Mouse (Mus musculus) gastrocnemius, adult 8-10 months (tissue): Measurements from ENCODE around the gene Stat3. TPM values are rescaled to one million over a fixed set of nuclear protein-coding genes. Genes with fewer than 3 reads are reported as not detected.
A peak's percentile ranks its signal among the peaks of the same experiment; 100 is the strongest.

Source experiments
- DNase-seq, 2 experiments: peaks; one replicate each; pipeline ENCODE4 v3.0.0; 2022; ENCODE audit warnings: low spot score in 2 of 2
- total RNA-seq, 4 experiments: library from RNA; stranded (reverse); gene quantifications; 2 replicates each; pipeline ENCODE4 v1.2.4; 2022

The Stat3 gene
- total RNA-seq: 10 to 100 TPM; 32.9 to 41.1 (median 37.5) TPM

GRCm38 (mm10) chr11:100939512-100940151, at the start of gene Stat3:
Gene Stat3 (minus strand): TSS chr11:100939540.
- DNase-seq: peak; percentile 99 to 100

- DNase-seq: no peak
These were observed 49.3 kb upstream of the Stat3 start for GRCm38 (mm10) chr11:100988674-100989073.

GRCm38 (mm10) chr11:100985607-100986006, 46.3 kb upstream of the Stat3 start:
- no peak for DNase-seq

GRCm38 (mm10) chr11:100983778-100984131, 44.4 kb upstream of the Stat3 start:
- no peak for DNase-seq

GRCm38 (mm10) chr11:100983125-100983777, 43.9 kb upstream of the Stat3 start:
- DNase-seq: peak; percentile 61 to 66

- DNase-seq: no peak
These were observed 42.7 kb upstream of the Stat3 start for GRCm38 (mm10) chr11:100982087-100982486.

- no peak for DNase-seq
These were observed 41.9 kb upstream of the Stat3 start for GRCm38 (mm10) chr11:100981236-100981635.

GRCm38 (mm10) chr11:100980438-100980837, 41.1 kb upstream of the Stat3 start:
- DNase-seq: no peak

GRCm38 (mm10) chr11:100979887-100980286, 40.5 kb upstream of the Stat3 start:
- no peak for DNase-seq

- no peak for DNase-seq
These were observed 35.9 kb upstream of the Stat3 start for GRCm38 (mm10) chr11:100975241-100975640.

- no peak for DNase-seq
These were observed 35.1 kb upstream of the Stat3 start for GRCm38 (mm10) chr11:100974381-100974970.

- no peak for DNase-seq
These were observed 33.9 kb upstream of the Stat3 start for GRCm38 (mm10) chr11:100973245-100973644.

GRCm38 (mm10) chr11:100971455-100971854, 32.1 kb upstream of the Stat3 start:
- no peak for DNase-seq

- peak; percentile 96 to 97 for DNase-seq
These were observed 31.2 kb upstream of the Stat3 start, which contains the start of gene Cavin1 for GRCm38 (mm10) chr11:100970557-100970937. Gene Cavin1 (minus strand): TSS chr11:100970887.

GRCm38 (mm10) chr11:100969744-100970556, 30.6 kb upstream of the Stat3 start:
- DNase-seq: peak; percentile 54 to 68

GRCm38 (mm10) chr11:100969189-100969743, 29.9 kb upstream of the Stat3 start:
- DNase-seq: peak in 1 of 2 experiments; percentile 42

GRCm38 (mm10) chr11:100968501-100968900, 29.2 kb upstream of the Stat3 start:
- DNase-seq: no peak

GRCm38 (mm10) chr11:100967881-100968420, 28.6 kb upstream of the Stat3 start:
- no peak for DNase-seq

- no peak for DNase-seq
These were observed 28.0 kb upstream of the Stat3 start for GRCm38 (mm10) chr11:100967376-100967775.

GRCm38 (mm10) chr11:100965760-100966159, 26.4 kb upstream of the Stat3 start:
- DNase-seq: no peak

- DNase-seq: no peak
These were observed 25.7 kb upstream of the Stat3 start for GRCm38 (mm10) chr11:100964901-100965542.
